Mouse (Mus musculus): ENCODE results near the gene Actl10. TPM values are rescaled to one million over a fixed set of nuclear protein-coding genes. Genes with fewer than 3 reads are reported as not detected.

The Actl10 gene
- polyA plus RNA-seq, 3 experiments from 2014 or later, result not detected

DNA sequence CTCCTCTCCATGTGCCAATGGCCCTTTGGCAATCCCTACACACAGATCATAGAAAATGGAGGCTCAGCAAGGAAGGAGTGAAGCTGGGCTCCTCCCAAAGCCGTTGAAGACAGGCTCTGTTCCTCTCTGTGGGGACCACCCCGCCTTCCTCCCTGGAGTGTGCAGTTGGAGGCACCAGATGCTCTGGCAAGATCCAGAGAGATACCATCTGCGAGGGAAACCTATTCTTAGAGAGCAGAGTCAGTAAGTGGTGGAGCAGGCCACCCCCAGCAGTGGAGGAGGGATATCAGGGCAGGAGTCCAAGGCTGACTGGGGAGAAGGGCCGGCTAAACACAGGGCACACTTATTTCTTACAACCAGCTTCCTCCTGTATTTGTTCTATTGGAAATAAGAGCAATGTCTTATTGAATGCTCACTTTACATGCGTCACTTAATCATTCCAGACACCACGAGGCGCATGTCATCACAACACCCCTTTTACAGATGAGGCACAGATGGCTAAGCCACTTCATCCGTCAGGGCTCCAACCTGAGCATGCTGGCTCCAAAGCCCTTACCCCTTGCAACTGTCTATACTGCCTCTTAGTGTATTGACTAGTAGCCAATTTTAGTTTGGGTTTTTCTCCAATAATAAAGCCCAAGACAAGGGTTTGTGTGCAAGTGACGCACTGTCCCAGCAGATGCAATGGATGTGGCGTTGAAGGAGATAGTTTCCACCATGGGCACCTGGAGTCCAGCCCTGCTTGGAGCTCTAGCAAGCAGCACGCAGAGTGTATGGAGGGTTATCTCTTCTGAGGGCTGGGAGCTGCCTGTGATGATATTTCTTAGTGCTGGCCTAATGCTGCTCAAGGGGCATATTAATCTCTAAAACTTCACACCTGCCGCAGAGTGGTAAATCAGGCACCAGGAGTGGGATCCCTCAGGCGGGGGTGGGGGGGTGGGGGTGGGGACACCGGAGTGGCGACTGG is 32.6 kb downstream of the Actl10 start:
- no peak for ATAC-seq

DNA sequence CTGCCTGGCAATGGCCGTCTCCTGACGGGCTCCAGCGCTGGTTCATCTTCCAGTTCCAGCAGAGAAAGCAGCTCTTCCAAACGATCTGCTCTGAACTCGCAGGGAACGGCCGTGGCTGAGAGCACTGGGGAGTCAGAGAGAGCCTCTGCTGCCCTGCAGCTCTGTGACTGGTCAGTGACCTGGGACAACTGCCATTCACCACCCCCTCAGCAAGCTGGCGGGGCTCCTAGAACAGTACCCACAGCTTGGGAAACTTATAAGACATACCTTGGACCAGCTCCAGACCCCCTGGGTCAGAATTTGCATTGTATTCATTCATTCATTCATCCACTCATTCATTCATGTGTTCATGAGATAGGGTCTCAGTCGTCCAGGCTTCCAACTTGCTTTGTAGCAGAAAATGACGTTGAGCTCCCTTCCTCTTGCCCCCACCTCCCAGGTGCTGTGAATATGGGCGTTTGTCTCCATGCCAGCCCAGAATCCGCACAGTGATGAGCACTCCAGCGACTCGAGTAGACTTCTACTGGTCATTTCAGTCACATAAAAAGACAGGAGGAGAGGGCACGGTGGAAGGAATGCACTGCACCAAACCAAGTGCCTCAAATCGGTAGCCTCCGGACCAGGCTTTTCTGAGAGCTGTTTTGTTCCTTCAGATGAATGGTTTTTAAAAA is 33.5 kb downstream of the Actl10 start:
- ATAC-seq, result no peak

DNA sequence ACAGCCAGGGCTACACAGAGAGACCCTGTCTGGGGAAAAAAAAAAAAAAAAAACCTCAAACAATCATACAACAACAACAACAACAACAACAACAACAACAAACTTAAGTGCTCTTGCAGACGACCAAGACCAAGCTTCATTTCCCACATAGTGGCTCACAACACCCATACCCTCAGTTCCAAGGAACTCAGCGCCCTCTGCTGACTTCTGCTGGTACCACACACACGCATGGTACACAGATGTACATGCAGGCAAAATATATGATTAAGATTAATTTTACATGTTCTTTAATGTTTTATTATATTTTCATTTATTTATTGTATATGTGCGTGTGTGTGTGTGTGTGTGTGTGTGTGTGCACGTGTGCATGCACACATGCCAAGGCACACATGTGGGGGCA is 34.8 kb downstream of the Actl10 start:
- ATAC-seq, result no peak

DNA sequence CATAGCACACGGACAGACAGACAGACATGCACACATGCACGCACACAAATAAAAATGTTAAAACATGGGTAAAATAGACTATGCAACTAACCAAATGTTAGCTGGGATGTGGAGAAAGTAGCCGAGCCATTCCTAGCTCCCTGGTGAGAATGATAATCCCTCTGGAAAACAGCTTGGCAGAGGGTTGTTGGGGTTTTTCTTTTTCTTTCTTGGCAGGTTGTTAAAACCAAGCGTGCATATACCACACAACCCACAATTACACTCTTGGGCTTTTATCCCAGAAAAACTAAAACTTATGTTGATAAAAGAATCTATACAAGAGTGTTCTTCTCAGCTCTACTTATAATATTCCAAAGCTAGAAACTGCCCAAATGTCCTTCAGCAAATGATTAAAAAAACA is 37.5 kb downstream of the Actl10 start:
- ATAC-seq, result no peak

DNA sequence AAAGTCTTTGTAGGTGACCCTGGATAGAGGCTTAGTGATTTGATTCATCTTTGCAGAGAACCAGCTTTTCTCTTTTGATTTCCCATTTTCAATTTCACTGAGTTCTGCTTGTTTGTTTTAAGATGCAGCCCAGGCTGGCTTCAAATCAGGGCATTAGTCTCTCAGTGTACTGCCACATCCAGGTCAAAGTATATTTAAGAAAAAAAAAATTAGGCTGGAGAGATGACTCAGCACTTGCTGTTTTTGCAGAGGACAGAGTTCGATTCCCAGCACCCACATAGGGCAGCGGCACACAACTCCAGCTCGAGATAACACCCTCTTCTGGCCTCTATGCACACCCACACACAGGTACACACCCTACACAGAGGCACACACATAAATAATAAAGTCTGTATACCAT is 39.7 kb downstream of the Actl10 start:
- no peak for ATAC-seq

DNA sequence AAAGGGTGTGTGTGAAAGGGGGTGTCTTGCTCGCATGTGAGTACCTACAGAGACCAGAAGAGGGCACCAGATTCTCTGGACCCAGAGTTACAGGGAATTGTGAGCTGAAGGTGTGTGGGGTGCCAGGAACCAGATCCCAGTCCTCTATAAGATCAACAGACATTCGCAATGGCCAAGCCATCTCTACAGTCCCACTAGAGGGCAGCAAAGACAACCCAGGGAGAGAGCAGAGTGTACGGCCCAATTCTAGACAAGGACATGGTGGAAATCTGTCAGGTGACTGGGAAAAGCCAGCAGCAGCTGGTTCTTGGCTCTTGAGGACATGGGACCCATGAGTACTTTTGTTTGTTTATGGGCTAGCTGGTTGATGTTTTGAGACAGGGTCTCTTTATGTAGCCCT is 41.4 kb downstream of the Actl10 start:
- ATAC-seq, result peak; percentile 38

DNA sequence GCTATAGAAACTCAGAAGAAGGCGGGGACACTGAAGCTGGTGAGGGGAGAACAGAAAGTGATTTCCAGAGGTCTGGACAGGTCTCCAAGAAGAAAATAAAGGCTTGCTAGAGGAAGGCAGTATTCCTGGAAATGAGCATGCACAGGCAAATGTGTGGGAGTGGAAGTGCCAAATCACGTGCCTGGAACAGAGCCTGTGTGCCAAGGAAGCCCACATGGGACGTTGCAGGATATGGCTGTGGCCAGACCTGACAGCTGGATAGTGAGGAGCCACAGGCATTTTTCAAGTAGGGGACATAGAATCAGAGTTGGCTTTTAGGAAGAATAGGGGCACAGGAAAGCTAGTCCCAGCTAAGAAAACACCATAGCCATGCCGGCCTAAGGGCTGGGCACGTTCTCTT is 44.2 kb downstream of the Actl10 start:
- no peak for ATAC-seq

DNA sequence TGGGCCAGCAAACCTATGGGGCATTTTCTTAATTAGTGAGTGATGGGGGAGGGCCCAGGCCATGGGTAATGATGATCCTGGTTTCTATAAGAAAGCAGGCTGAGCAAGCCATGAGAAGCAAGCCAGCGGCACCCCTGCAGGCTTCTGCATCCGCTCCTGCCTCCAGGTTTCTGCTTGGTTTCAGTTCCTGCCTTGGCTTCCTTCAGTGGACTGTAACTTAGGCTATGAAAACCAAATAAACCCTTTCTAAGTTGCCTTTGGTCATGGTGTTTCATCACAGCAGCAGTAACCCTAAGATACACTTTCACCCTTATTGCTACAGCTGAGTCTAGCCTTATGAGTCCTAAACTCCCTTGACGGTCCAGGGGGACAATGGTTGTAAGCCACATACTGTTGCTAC is 45.8 kb downstream of the Actl10 start:
- no peak for ATAC-seq

DNA sequence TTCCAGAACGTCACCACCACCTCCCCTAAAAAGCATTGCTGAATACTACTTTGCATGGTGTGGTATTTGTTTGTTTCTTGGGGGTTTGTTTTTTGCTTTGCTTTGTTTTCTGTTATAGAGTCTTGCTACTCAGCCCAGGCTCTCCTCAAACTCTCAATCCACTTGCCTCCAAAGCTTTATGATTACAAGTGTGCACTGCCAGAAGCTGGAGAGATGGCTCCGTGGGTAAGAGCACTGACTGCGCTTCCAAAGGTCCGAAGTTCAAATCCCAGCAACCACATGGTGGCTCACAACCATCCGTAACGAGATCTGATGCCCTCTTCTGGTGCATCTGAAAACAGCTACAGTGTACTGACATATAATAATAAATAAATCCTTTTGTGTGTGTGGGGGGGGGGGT is 49.0 kb downstream of the Actl10 start:
- no peak for ATAC-seq

DNA sequence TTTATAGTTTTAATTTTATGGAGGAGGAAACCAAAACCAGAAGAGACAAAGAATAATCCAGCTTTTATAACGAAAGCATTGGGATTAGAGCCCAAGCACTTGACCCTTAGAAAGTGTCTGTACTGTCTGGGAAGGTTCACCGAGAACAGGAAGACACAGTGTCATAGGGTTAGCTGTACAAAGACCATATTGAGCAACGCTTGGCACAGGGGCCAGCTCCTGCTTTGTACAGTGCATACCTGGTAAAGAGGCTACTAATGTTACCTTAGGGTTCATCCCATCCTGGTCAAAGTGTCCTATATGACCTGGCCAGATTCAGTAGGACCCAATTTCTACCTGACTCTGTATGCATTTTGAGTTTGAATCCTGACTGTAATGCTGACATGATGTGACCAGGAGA is 49.7 kb downstream of the Actl10 start:
- no peak for ATAC-seq

Other genes with a start within 250 kb of the Actl10 start
- not detected for gene Bpifb9b, start 244.5 kb upstream of the Actl10 start, polyA plus RNA-seq (2017; shearing (Covaris generic))
- 10 to 100 TPM; 14.7 to 89.3 (median 50.7) TPM for gene Cdk5rap1, start 178.8 kb upstream of the Actl10 start, polyA plus RNA-seq (2017; shearing (Covaris generic))
- gene Snta1, start 143.7 kb upstream of the Actl10 start, polyA plus RNA-seq (2017; shearing (Covaris generic)), result not detected
- 10 to 100 TPM; 18.9 to 26.6 (median 25.6) TPM for gene Cbfa2t2, start 115.3 kb upstream of the Actl10 start, polyA plus RNA-seq (2017; shearing (Covaris generic))
- not detected for gene 1700003F12Rik, start 4.7 kb upstream of the Actl10 start, polyA plus RNA-seq (2017; shearing (Covaris generic))
- gene Necab3, start 7.1 kb downstream of the Actl10 start, polyA plus RNA-seq (2017; shearing (Covaris generic)), result 1 to 10 TPM in 2 of 3 experiments, not detected in 1; 1.1 TPM
- gene E2f1, start 18.1 kb downstream of the Actl10 start, polyA plus RNA-seq (2017; shearing (Covaris generic)), result 1 to 10 TPM; 1.3 to 2.6 (median 1.5) TPM
- gene Pxmp4, start 51.9 kb downstream of the Actl10 start, polyA plus RNA-seq (2017; shearing (Covaris generic)), result 10 to 100 TPM; 15.1 to 21.3 (median 20.2) TPM
- gene Zfp341, start 61.5 kb downstream of the Actl10 start, polyA plus RNA-seq (2017; shearing (Covaris generic)), result under 1 TPM in 2 of 3 experiments, not detected in 1; 0.59 to 0.88 TPM
- gene 4930519P11Rik, start 61.7 kb downstream of the Actl10 start, polyA plus RNA-seq (2017; shearing (Covaris generic)), result not detected
- 1 to 10 TPM; 2.8 to 6.5 (median 5.4) TPM for gene Chmp4b, start 99.9 kb downstream of the Actl10 start, polyA plus RNA-seq (2017; shearing (Covaris generic))
- not detected for gene Gm14214, start 218.3 kb downstream of the Actl10 start, polyA plus RNA-seq (2017; shearing (Covaris generic))
- 10 to 100 TPM in 2 of 3 experiments, 1 to 10 TPM in 1; 8.0 to 32.4 (median 15.7) TPM for gene Raly, start 239.3 kb downstream of the Actl10 start, polyA plus RNA-seq (2017; shearing (Covaris generic))
- gene a, start 239.6 kb downstream of the Actl10 start, polyA plus RNA-seq (2017; shearing (Covaris generic)), result not detected

Data from inflammation-experienced regulatory T-cells, adult 6 months (primary cell).